Mouse (Mus musculus): ENCODE data around the gene Ankrd50. TPM values are rescaled to one million over a fixed set of nuclear protein-coding genes. Genes with fewer than 3 reads are reported as not detected.

Ankrd50 gene
- 13.3 and 15.2 TPM in 2 replicates for polyA plus RNA-seq (2015; fragmentation: Nextera tagmentation; extraction: Ambion mirVana)

GRCm38 (mm10) chr3:38484191-38485106 lies at the start of gene Ankrd50:
Gene Ankrd50, minus strand, starts transcription at chr3:38484844.
- Histone ChIP-seq H3K4me1 (replicated peaks) (peaks cover 16% of the 10 kb centered on the region), H3K4me3 (replicated peaks) (peak within 1 kb of the TSS; percentile 84), H3K27me3 (replicated peaks) (no peaks in the 10 kb centered on the region), H3K9ac (peak within 1 kb of the TSS; percentile 96), H3K9me3 (no peaks in the 10 kb centered on the region), H3K27ac (peak within 1 kb of the TSS; percentile 93), H3K4me2 (replicated peaks) (peak within 1 kb of the TSS; percentile 73), H3K36me3 (no peaks in the 10 kb centered on the region)
- ATAC-seq, result peak; percentile 98
- WGBS, result under 1% methylated on average over 62 of the region's 81 CpGs

- H3K27ac ChIP-seq, result no peak overlapping the region
- WGBS, result 65% methylated on average over 6 of the region's 6 CpGs
- no peaks in the 10 kb centered on the region for H3K9me3 ChIP-seq
- no peaks in the 10 kb centered on the region for H3K36me3 ChIP-seq
- no peak overlapping the region for H3K4me2 ChIP-seq (replicated peaks)
- no peaks in the 10 kb centered on the region for H3K27me3 ChIP-seq (replicated peaks)
- 0 out of 2 replicates have a peak, but pooled peaks cover 4% of the 10 kb centered on the region for H3K4me1 ChIP-seq (replicated peaks)
- ATAC-seq, result no peak
- no peak overlapping the region for H3K4me3 ChIP-seq (replicated peaks)
- no peak overlapping the region for H3K9ac ChIP-seq
Measured at GRCm38 (mm10) chr3:38534245-38534644, 49.6 kb upstream of the Ankrd50 start.

GRCm38 (mm10) chr3:38520426-38520825 lies 35.8 kb upstream of the Ankrd50 start:
- 88% methylated on average over 2 of the region's 2 CpGs for WGBS
- H3K9me3 ChIP-seq, result no peaks in the 10 kb centered on the region
- no peaks in the 10 kb centered on the region for H3K4me1 ChIP-seq (replicated peaks)
- H3K4me3 ChIP-seq (replicated peaks), result no peak overlapping the region
- H3K9ac ChIP-seq, result no peak overlapping the region
- H3K4me2 ChIP-seq (replicated peaks), result no peak overlapping the region
- no peak for ATAC-seq
- H3K27ac ChIP-seq, result no peak overlapping the region
- no peaks in the 10 kb centered on the region for H3K36me3 ChIP-seq
- H3K27me3 ChIP-seq (replicated peaks), result no peaks in the 10 kb centered on the region

- no peak overlapping the region for H3K9ac ChIP-seq
- no peaks in the 10 kb centered on the region for H3K27me3 ChIP-seq (replicated peaks)
- H3K4me1 ChIP-seq (replicated peaks), result no peaks in the 10 kb centered on the region
- no peak overlapping the region for H3K27ac ChIP-seq
- no peaks in the 10 kb centered on the region for H3K9me3 ChIP-seq
- H3K4me3 ChIP-seq (replicated peaks), result no peak overlapping the region
- H3K4me2 ChIP-seq (replicated peaks), result no peak overlapping the region
- 79% methylated on average over 3 of the region's 3 CpGs for WGBS
- H3K36me3 ChIP-seq, result no peaks in the 10 kb centered on the region
- ATAC-seq, result no peak
Measured at GRCm38 (mm10) chr3:38519971-38520370, 35.3 kb upstream of the Ankrd50 start.

GRCm38 (mm10) chr3:38503606-38504005 lies 19.0 kb upstream of the Ankrd50 start:
- no peaks in the 10 kb centered on the region for H3K36me3 ChIP-seq
- H3K9ac ChIP-seq, result no peak overlapping the region
- no peak overlapping the region for H3K4me3 ChIP-seq (replicated peaks)
- H3K9me3 ChIP-seq, result no peaks in the 10 kb centered on the region
- no peak for ATAC-seq
- no peaks in the 10 kb centered on the region for H3K27me3 ChIP-seq (replicated peaks)
- 58% methylated on average over 4 of the region's 4 CpGs for WGBS
- no peak overlapping the region for H3K27ac ChIP-seq
- no peak overlapping the region for H3K4me2 ChIP-seq (replicated peaks)
- H3K4me1 ChIP-seq (replicated peaks), result no peaks in the 10 kb centered on the region

GRCm38 (mm10) chr3:38502156-38502555 lies 17.5 kb upstream of the Ankrd50 start:
- ATAC-seq, result no peak
- WGBS, result 77% methylated on average over 5 of the region's 5 CpGs
- H3K4me1 ChIP-seq (replicated peaks), result no peaks in the 10 kb centered on the region
- H3K27me3 ChIP-seq (replicated peaks), result no peaks in the 10 kb centered on the region
- no peak overlapping the region for H3K9ac ChIP-seq
- no peak overlapping the region for H3K4me3 ChIP-seq (replicated peaks)
- H3K4me2 ChIP-seq (replicated peaks), result no peak overlapping the region
- no peaks in the 10 kb centered on the region for H3K9me3 ChIP-seq
- H3K27ac ChIP-seq, result no peak overlapping the region
- H3K36me3 ChIP-seq, result no peaks in the 10 kb centered on the region

- no peak overlapping the region for H3K9ac ChIP-seq
- no peak overlapping the region for H3K27ac ChIP-seq
- ATAC-seq, result no peak
- no peaks in the 10 kb centered on the region for H3K9me3 ChIP-seq
- WGBS, result 92% methylated on average over 2 of the region's 2 CpGs
- H3K4me3 ChIP-seq (replicated peaks), result no peak overlapping the region
- no peak overlapping the region for H3K4me2 ChIP-seq (replicated peaks)
- no peaks in the 10 kb centered on the region for H3K27me3 ChIP-seq (replicated peaks)
- H3K4me1 ChIP-seq (replicated peaks), result no peaks in the 10 kb centered on the region
- no peaks in the 10 kb centered on the region for H3K36me3 ChIP-seq
Measured at GRCm38 (mm10) chr3:38501739-38502138, 17.1 kb upstream of the Ankrd50 start.

- Histone ChIP-seq H3K27ac (no peak overlapping the region), H3K4me2 (replicated peaks) (no peak overlapping the region), H3K4me3 (replicated peaks) (no peak overlapping the region), H3K9ac (no peak overlapping the region), H3K9me3 (no peaks in the 10 kb centered on the region), H3K27me3 (replicated peaks) (no peaks in the 10 kb centered on the region), H3K4me1 (replicated peaks) (no peaks in the 10 kb centered on the region), H3K36me3 (no peaks in the 10 kb centered on the region)
- WGBS, result 81% methylated on average over 5 of the region's 5 CpGs
- ATAC-seq, result no peak
Measured at GRCm38 (mm10) chr3:38501316-38501715, 16.7 kb upstream of the Ankrd50 start.

- H3K9me3 ChIP-seq, result no peaks in the 10 kb centered on the region
- H3K9ac ChIP-seq, result no peak overlapping the region
- H3K4me1 ChIP-seq (replicated peaks), result no peaks in the 10 kb centered on the region
- WGBS, result 73% methylated on average over 3 of the region's 3 CpGs
- H3K4me2 ChIP-seq (replicated peaks), result no peak overlapping the region
- H3K4me3 ChIP-seq (replicated peaks), result no peak overlapping the region
- H3K36me3 ChIP-seq, result no peaks in the 10 kb centered on the region
- no peak overlapping the region for H3K27ac ChIP-seq
- H3K27me3 ChIP-seq (replicated peaks), result no peaks in the 10 kb centered on the region
- no peak for ATAC-seq
Measured at GRCm38 (mm10) chr3:38498561-38498960, 13.9 kb upstream of the Ankrd50 start.

GRCm38 (mm10) chr3:38496795-38497385 lies 12.2 kb upstream of the Ankrd50 start:
- no peak overlapping the region for H3K4me3 ChIP-seq (replicated peaks)
- no peaks in the 10 kb centered on the region for H3K36me3 ChIP-seq
- no peak overlapping the region for H3K9ac ChIP-seq
- H3K4me2 ChIP-seq (replicated peaks), result no peak overlapping the region
- no peak; the same call in 1 of the 2 replicates for ATAC-seq
- WGBS, result 79% methylated on average over 3 of the region's 3 CpGs
- H3K27me3 ChIP-seq (replicated peaks), result no peaks in the 10 kb centered on the region
- H3K4me1 ChIP-seq (replicated peaks), result no peaks in the 10 kb centered on the region
- H3K27ac ChIP-seq, result no peak overlapping the region
- no peaks in the 10 kb centered on the region for H3K9me3 ChIP-seq

- no peaks in the 10 kb centered on the region for H3K36me3 ChIP-seq
- no peak for ATAC-seq
- H3K4me1 ChIP-seq (replicated peaks), result no peaks in the 10 kb centered on the region
- no peak overlapping the region for H3K4me3 ChIP-seq (replicated peaks)
- no peaks in the 10 kb centered on the region for H3K9me3 ChIP-seq
- no peak overlapping the region for H3K9ac ChIP-seq
- H3K27me3 ChIP-seq (replicated peaks), result no peaks in the 10 kb centered on the region
- H3K27ac ChIP-seq, result no peak overlapping the region
- WGBS, result 76% methylated on average over 3 of the region's 3 CpGs
- no peak overlapping the region for H3K4me2 ChIP-seq (replicated peaks)
Measured at GRCm38 (mm10) chr3:38491702-38492101, 7.1 kb upstream of the Ankrd50 start.

- ATAC-seq, result no peak
- no peaks in the 10 kb centered on the region for H3K27me3 ChIP-seq (replicated peaks)
- no peaks in the 10 kb centered on the region for H3K9me3 ChIP-seq
- WGBS, result 82% methylated on average over 3 of the region's 3 CpGs
- H3K27ac ChIP-seq, result no peak overlapping the region
- no peaks in the 10 kb centered on the region for H3K36me3 ChIP-seq
- H3K4me2 ChIP-seq (replicated peaks), result no peak overlapping the region
- H3K4me3 ChIP-seq (replicated peaks), result no peak overlapping the region
- no peaks in the 10 kb centered on the region for H3K4me1 ChIP-seq (replicated peaks)
- H3K9ac ChIP-seq, result no peak overlapping the region
Measured at GRCm38 (mm10) chr3:38491236-38491635, 6.6 kb upstream of the Ankrd50 start.
